Mouse (Mus musculus) stomach, embryonic 16.5 days (tissue): ENCODE data around the gene Dcaf6. TPM values are rescaled to one million over a fixed set of nuclear protein-coding genes. Genes with fewer than 3 reads are reported as not detected.

Experiments used
- ATAC-seq: fragments of 200-750 bp; cut with Nextera tagmentation; 2 replicates; pipeline ENCODE4 v1.8.0; 2017; ENCODE audit warnings: moderate number of reproducible peaks, moderate TSS enrichment; ENCODE audit not compliant: insufficient read depth, low FRiP score
- H3K27ac ChIP-seq: fragments of 300-500 bp; sonication (generic); 2 replicates; pipeline ENCODE4 v1.5.1; 2014; ENCODE audit warnings: low read length
- H3K27me3 ChIP-seq: fragments of 300-500 bp; sonication (generic); 2 replicates; pipeline ENCODE4 v1.6.1; 2014; ENCODE audit warnings: low read length, control low read depth, mixed read lengths; ENCODE audit not compliant: control insufficient read depth, insufficient read depth
- H3K36me3 ChIP-seq: fragments of 300-500 bp; sonication (generic); 2 replicates; pipeline ENCODE4 v1.6.1; 2014; ENCODE audit warnings: low read length; ENCODE audit not compliant: control insufficient read depth, insufficient read depth
- H3K4me1 ChIP-seq: fragments of 300-500 bp; sonication (generic); 2 replicates; pipeline ENCODE4 v1.6.1; 2014; ENCODE audit warnings: low read length, control low read depth, mixed read lengths; ENCODE audit not compliant: control insufficient read depth, insufficient read depth
- H3K4me2 ChIP-seq: fragments of 300-500 bp; sonication (generic); 2 replicates; pipeline ENCODE4 v1.6.1; 2014; ENCODE audit warnings: low read depth, low read length, mixed read lengths
- H3K4me3 ChIP-seq: fragments of 300-500 bp; sonication (generic); replicated peaks from 2 replicates; pipeline ENCODE4 v1.5.1; 2014; ENCODE audit warnings: mild to moderate bottlenecking, low read length
- H3K9ac ChIP-seq: fragments of 300-500 bp; sonication (generic); 2 replicates; pipeline ENCODE4 v1.6.1; 2014; ENCODE audit warnings: low read length
- H3K9me3 ChIP-seq: fragments of 300-500 bp; sonication (generic); replicated peaks from 2 replicates; pipeline ENCODE4 v1.6.1; 2016; ENCODE audit warnings: low read length, control low read depth; ENCODE audit not compliant: control insufficient read depth
- WGBS: fragments of 180-500 bp; shearing (Covaris S2); extraction: QIAGEN DNeasy Blood & Tissue Kit; methylation state at CpG from one replicate; pipeline ENCODE4 v1.1.7; 2014; 5-methylcytosine and 5-hydroxymethylcytosine counted together
- polyA plus RNA-seq: library from polyadenylated mRNA; unstranded; fragments of >200 nt; fragmentation: Nextera tagmentation; extraction: Ambion mirVana; gene quantifications from 2 replicates; pipeline ENCODE4 v1.2.1, GENCODE M21; 2015

The Dcaf6 gene
- polyA plus RNA-seq, 1 experiment from 2014 or later, result 16.2 TPM

GRCm38 (mm10) chr1:165321393-165321861 lies 138.8 kb downstream of the Dcaf6 start:
- Histone ChIP-seq H3K9ac (peak overlapping the region; percentile 15; the same call in 1 of the 2 replicates), H3K4me2 (0 out of 2 replicates have a peak overlapping the region, but pooled peaks have one; percentile 4), H3K36me3 (no peaks in the 10 kb centered on the region), H3K4me3 (no peak overlapping the region), H3K4me1 (peaks cover 10% of the 10 kb centered on the region), H3K27me3 (no peaks in the 10 kb centered on the region), H3K9me3 (no peaks in the 10 kb centered on the region), H3K27ac (peak overlapping the region; percentile 77)
- 57% methylated on average over 13 of the region's 13 CpGs for WGBS
- ATAC-seq, result peak; percentile 60

DNA sequence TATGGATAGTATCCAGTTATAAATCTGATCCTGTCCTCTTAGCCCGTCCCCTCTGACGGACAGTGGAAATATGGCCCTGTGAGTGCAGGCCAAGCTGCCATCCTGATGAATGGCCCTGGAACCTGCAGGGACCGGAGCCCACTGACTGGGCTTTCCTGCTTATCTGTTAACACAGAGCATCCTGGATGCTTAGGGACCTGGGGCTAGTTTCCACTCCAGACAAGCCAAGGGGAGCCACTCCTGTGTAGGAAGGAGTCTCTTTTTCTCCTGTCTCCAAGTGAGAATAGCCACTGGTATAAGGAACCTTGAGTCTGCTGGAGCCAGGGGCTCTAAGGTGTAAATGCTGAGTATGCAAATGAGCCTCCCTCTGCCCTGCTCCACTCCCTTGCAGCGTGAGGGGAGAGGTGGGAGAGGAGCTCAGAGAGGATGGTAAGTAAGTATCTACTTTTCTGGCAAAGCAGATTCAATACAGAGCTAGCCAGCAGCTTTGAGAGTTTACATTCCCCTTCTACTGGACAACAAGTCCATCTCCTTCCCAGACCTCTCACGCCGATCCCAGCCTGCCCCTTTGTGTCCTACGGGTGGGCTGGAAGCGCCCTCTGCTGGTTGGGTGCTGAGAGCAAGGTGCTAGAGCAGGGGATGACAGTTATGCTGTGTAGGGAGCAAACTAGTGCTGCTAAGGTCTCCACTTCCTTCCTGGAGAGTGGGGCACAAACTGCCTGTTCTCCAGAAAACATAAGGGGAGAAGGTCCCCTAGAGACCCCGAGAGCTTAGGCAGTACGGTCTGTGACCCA lies 139.9 kb downstream of the Dcaf6 start:
- Histone ChIP-seq H3K9ac (no peak overlapping the region), H3K27ac (peak overlapping the region; percentile 77), H3K4me1 (peaks cover 10% of the 10 kb centered on the region), H3K4me2 (no peak overlapping the region), H3K36me3 (no peaks in the 10 kb centered on the region), H3K4me3 (no peak overlapping the region), H3K9me3 (no peaks in the 10 kb centered on the region), H3K27me3 (no peaks in the 10 kb centered on the region)
- ATAC-seq, result peak; percentile 71
- 29% methylated on average over 10 of the region's 10 CpGs for whole genome bisulfite sequencing

DNA sequence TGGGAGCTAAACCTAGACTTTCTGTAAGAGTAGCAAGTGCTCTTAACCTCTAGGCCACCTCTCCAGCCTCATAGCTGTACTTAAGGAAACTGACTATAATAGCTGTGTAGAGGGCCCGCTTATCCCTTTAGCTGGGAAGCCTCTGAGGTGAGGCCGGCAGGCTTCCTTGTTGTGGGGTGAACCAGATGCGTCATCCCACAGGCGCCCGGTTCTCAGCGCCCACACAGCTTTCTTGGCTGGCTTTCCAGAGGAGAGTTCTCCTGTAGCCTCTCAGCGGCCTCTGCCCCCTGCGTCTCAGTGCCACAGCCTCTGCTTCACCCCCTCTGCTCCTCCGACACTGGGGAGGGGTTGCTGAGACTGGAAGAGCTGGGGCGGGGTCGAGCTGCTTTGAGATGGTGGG lies 143.9 kb downstream of the Dcaf6 start:
- Histone ChIP-seq H3K27ac (no peak overlapping the region), H3K4me1 (peaks cover 5% of the 10 kb centered on the region), H3K4me2 (no peak overlapping the region), H3K9me3 (no peaks in the 10 kb centered on the region), H3K4me3 (no peak overlapping the region), H3K9ac (no peak overlapping the region), H3K27me3 (no peaks in the 10 kb centered on the region), H3K36me3 (no peaks in the 10 kb centered on the region)
- WGBS, result 61% methylated on average over 11 of the region's 11 CpGs
- ATAC-seq, result no peak

GRCm38 (mm10) chr1:165308180-165308579 lies 152.1 kb downstream of the Dcaf6 start:
- ATAC-seq, result no peak
- WGBS, result 84% methylated on average over 11 of the region's 11 CpGs
- no peak overlapping the region for H3K4me3 ChIP-seq
- H3K36me3 ChIP-seq, result no peaks in the 10 kb centered on the region
- no peaks in the 10 kb centered on the region for H3K9me3 ChIP-seq
- no peak overlapping the region for H3K9ac ChIP-seq
- no peak overlapping the region for H3K4me2 ChIP-seq
- no peak overlapping the region for H3K27ac ChIP-seq
- no peaks in the 10 kb centered on the region for H3K27me3 ChIP-seq
- 0 out of 2 replicates have a peak, but pooled peaks cover 2% of the 10 kb centered on the region for H3K4me1 ChIP-seq

GRCm38 (mm10) chr1:165304341-165304740 lies 155.9 kb downstream of the Dcaf6 start:
- no peaks in the 10 kb centered on the region for H3K36me3 ChIP-seq
- no peak overlapping the region for H3K27ac ChIP-seq
- no peak overlapping the region for H3K4me3 ChIP-seq
- no peaks in the 10 kb centered on the region for H3K27me3 ChIP-seq
- no peak overlapping the region for H3K4me2 ChIP-seq
- WGBS, result 91% methylated on average over 7 of the region's 7 CpGs
- H3K9me3 ChIP-seq, result no peaks in the 10 kb centered on the region
- ATAC-seq, result no peak
- H3K9ac ChIP-seq, result no peak overlapping the region
- H3K4me1 ChIP-seq, result 0 out of 2 replicates have a peak, but pooled peaks cover 9% of the 10 kb centered on the region

DNA sequence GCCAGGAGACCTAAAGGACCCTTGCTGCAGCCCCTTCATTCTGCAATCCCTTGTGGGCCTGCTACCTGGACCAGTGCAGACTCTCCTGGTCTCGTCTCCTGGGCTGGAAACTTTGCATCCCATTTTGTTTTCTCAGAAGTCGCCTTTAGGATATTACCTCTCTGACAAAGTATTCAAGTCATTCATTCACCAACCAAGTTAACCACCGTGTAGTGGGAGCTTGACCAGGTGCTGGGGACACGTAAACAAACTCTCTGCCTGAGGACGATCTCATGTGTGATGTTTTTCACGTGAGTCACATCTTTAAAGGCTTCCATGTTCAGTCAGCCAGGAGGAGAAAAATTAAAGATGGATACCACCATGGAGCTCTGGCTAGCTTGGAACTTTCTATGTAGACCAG lies 157.1 kb downstream of the Dcaf6 start:
- H3K9ac ChIP-seq, result no peak overlapping the region
- H3K36me3 ChIP-seq, result no peaks in the 10 kb centered on the region
- H3K4me3 ChIP-seq, result no peak overlapping the region
- no peaks in the 10 kb centered on the region for H3K9me3 ChIP-seq
- no peak for ATAC-seq
- no peak overlapping the region for H3K4me2 ChIP-seq
- H3K4me1 ChIP-seq, result 0 out of 2 replicates have a peak, but pooled peaks cover 9% of the 10 kb centered on the region
- WGBS, result 57% methylated on average over 6 of the region's 6 CpGs
- no peaks in the 10 kb centered on the region for H3K27me3 ChIP-seq
- H3K27ac ChIP-seq, result peak overlapping the region; percentile 59

DNA sequence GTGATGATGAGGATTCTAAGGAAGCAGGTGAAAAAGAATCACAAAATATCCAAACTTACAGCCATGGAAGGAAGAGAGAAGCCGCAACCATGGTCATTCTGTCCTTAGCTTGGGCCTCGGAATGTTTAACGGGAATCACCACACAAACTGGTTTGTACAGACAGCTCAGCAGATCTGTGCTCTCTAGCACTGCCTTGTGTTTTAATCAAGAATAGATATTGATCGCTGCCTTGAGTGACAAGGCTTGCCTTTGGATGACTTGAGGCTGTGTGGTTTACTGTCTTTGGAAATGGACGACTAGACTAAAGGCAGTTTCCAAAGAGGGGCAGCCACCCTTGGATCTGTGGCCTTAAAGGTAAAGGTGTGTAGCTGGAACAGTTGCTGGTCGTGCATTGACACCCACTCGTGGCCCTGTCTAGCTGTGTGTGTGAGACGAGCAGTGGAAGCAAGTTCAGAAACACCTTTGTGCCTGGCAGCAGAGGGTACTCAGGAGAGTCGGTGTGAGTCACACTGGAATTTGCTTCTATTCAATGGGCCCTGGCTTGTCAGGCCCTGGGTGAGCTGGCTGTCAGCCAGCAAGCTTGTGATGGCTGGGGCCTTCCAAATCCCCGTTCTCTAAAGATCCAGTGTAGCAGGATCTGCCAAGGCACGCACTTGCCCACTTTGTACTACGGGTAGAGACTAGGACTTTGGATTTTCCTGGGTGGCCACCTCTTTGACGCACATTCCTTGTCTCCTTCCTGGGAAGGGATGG lies 157.6 kb downstream of the Dcaf6 start:
- Histone ChIP-seq H3K27ac (peak overlapping the region; percentile 81), H3K4me2 (no peak overlapping the region), H3K4me1 (0 out of 2 replicates have a peak, but pooled peaks cover 9% of the 10 kb centered on the region), H3K9ac (no peak overlapping the region), H3K4me3 (no peak overlapping the region), H3K36me3 (no peaks in the 10 kb centered on the region), H3K27me3 (no peaks in the 10 kb centered on the region), H3K9me3 (no peaks in the 10 kb centered on the region)
- ATAC-seq, result peak; percentile 88
- WGBS, result 61% methylated on average over 13 of the region's 13 CpGs

GRCm38 (mm10) chr1:165301567-165301966 lies 158.7 kb downstream of the Dcaf6 start:
- WGBS, result 76% methylated on average over 2 of the region's 2 CpGs
- H3K27ac ChIP-seq, result no peak overlapping the region
- H3K27me3 ChIP-seq, result no peaks in the 10 kb centered on the region
- no peak for ATAC-seq
- H3K9me3 ChIP-seq, result no peaks in the 10 kb centered on the region
- no peak overlapping the region for H3K4me2 ChIP-seq
- no peak overlapping the region for H3K4me3 ChIP-seq
- H3K9ac ChIP-seq, result no peak overlapping the region
- H3K36me3 ChIP-seq, result no peaks in the 10 kb centered on the region
- H3K4me1 ChIP-seq, result 0 out of 2 replicates have a peak, but pooled peaks cover 9% of the 10 kb centered on the region

GRCm38 (mm10) chr1:165301108-165301507 lies 159.2 kb downstream of the Dcaf6 start:
- H3K4me2 ChIP-seq, result no peak overlapping the region
- no peak overlapping the region for H3K4me3 ChIP-seq
- ATAC-seq, result no peak
- no peaks in the 10 kb centered on the region for H3K36me3 ChIP-seq
- 54% methylated on average over 3 of the region's 3 CpGs for whole genome bisulfite sequencing
- no peak overlapping the region for H3K9ac ChIP-seq
- H3K4me1 ChIP-seq, result 0 out of 2 replicates have a peak, but pooled peaks cover 9% of the 10 kb centered on the region
- H3K27me3 ChIP-seq, result no peaks in the 10 kb centered on the region
- H3K27ac ChIP-seq, result no peak overlapping the region
- no peaks in the 10 kb centered on the region for H3K9me3 ChIP-seq
